Mouse (Mus musculus): ENCODE data around the gene Cdhr2. TPM values are rescaled to one million over a fixed set of nuclear protein-coding genes. Genes with fewer than 3 reads are reported as not detected.
A peak's percentile ranks its signal among the peaks of the same experiment; 100 is the strongest.

Gene Cdhr2
- polyA plus RNA-seq, 1 experiment from 2014 or later = 10.0 TPM

- no peak within 1 kb of the TSS for H3K9ac ChIP-seq (ENCODE audit: low read depth, low read length)
- H3K27ac ChIP-seq = no peak within 1 kb of the TSS
- H3K4me3 ChIP-seq (replicated peaks; ENCODE audit: low read depth, low read length) = peak within 1 kb of the TSS; percentile 17
- TF ChIP-seq CTCF (IDR thresholded peaks at IDR 0.05; ENCODE audit: low read depth) = peak; percentile 79
- WGBS = 2% methylated on average over 35 of the region's 35 CpGs
- H3K4me2 ChIP-seq (ENCODE audit: low read length) = peak within 1 kb of the TSS; percentile 47
- H3K4me1 ChIP-seq (replicated peaks; ENCODE audit: insufficient read depth, low read length) = peaks cover 8% of the 10 kb centered on the region
- DNase-seq (ENCODE audit: low spot score) (peak; percentile 61), ATAC-seq (replicated peaks; ENCODE audit: low FRiP score, low read depth) (no peak)
- H3K27me3 ChIP-seq (ENCODE audit: insufficient read depth, low read length) = peaks cover 39% of the 10 kb centered on the region
- no peaks in the 10 kb centered on the region for H3K36me3 ChIP-seq (ENCODE audit: insufficient read depth, low read length)
- H3K9me3 ChIP-seq (replicated peaks; ENCODE audit: low read length) = no peaks in the 10 kb centered on the region
These were observed 65.0 kb downstream of the Cdhr2 start, which contains the start of gene Sncb for GRCm38 (mm10) chr13:54766192-54766768. Sncb (minus strand) TSS chr13:54766595.

- Histone ChIP-seq H3K36me3 (ENCODE audit: insufficient read depth, low read length) (no peaks in the 10 kb centered on the region), H3K4me2 (ENCODE audit: low read length) (no peak overlapping the region), H3K27ac (no peak overlapping the region), H3K4me1 (replicated peaks; ENCODE audit: insufficient read depth, low read length) (peaks cover 8% of the 10 kb centered on the region), H3K9ac (ENCODE audit: low read depth, low read length) (no peak overlapping the region), H3K9me3 (replicated peaks; ENCODE audit: low read length) (no peaks in the 10 kb centered on the region), H3K4me3 (replicated peaks; ENCODE audit: low read depth, low read length) (no peak overlapping the region), H3K27me3 (ENCODE audit: insufficient read depth, low read length) (peaks cover 39% of the 10 kb centered on the region)
- no peak for ATAC-seq (replicated peaks; ENCODE audit: low FRiP score, low read depth)
- no peak for DNase-seq (ENCODE audit: low spot score)
- WGBS = 75% methylated on average over 4 of the region's 4 CpGs
- no peak for TF ChIP-seq CTCF (IDR thresholded peaks at IDR 0.05; ENCODE audit: low read depth)
These were observed 65.8 kb downstream of the Cdhr2 start for GRCm38 (mm10) chr13:54767012-54767411.

GRCm38 (mm10) chr13:54780592-54780991 lies 79.3 kb downstream of the Cdhr2 start:
- Histone ChIP-seq H3K27me3 (ENCODE audit: insufficient read depth, low read length) (no peaks in the 10 kb centered on the region), H3K4me3 (replicated peaks; ENCODE audit: low read depth, low read length) (no peak overlapping the region), H3K27ac (no peak overlapping the region), H3K9me3 (replicated peaks; ENCODE audit: low read length) (no peaks in the 10 kb centered on the region), H3K4me1 (replicated peaks; ENCODE audit: insufficient read depth, low read length) (no peaks in the 10 kb centered on the region), H3K9ac (ENCODE audit: low read depth, low read length) (no peak overlapping the region), H3K4me2 (ENCODE audit: low read length) (no peak overlapping the region), H3K36me3 (ENCODE audit: insufficient read depth, low read length) (no peaks in the 10 kb centered on the region)
- ATAC-seq (replicated peaks; ENCODE audit: low FRiP score, low read depth) (no peak), DNase-seq (ENCODE audit: low spot score) (peak; percentile 23)
- no peak for TF ChIP-seq CTCF (IDR thresholded peaks at IDR 0.05; ENCODE audit: low read depth)
- 70% methylated on average over 3 of the region's 3 CpGs for WGBS

- no peaks in the 10 kb centered on the region for H3K36me3 ChIP-seq (ENCODE audit: insufficient read depth, low read length)
- no peak overlapping the region for H3K4me3 ChIP-seq (replicated peaks; ENCODE audit: low read depth, low read length)
- H3K27me3 ChIP-seq (ENCODE audit: insufficient read depth, low read length) = no peaks in the 10 kb centered on the region
- TF ChIP-seq CTCF (IDR thresholded peaks at IDR 0.05; ENCODE audit: low read depth) = no peak
- no peak overlapping the region for H3K27ac ChIP-seq
- H3K4me2 ChIP-seq (ENCODE audit: low read length) = no peak overlapping the region
- no peak for DNase-seq (ENCODE audit: low spot score)
- ATAC-seq (replicated peaks; ENCODE audit: low FRiP score, low read depth) = no peak
- H3K9ac ChIP-seq (ENCODE audit: low read depth, low read length) = no peak overlapping the region
- 79% methylated on average over 3 of the region's 3 CpGs for WGBS
- no peaks in the 10 kb centered on the region for H3K4me1 ChIP-seq (replicated peaks; ENCODE audit: insufficient read depth, low read length)
- no peaks in the 10 kb centered on the region for H3K9me3 ChIP-seq (replicated peaks; ENCODE audit: low read length)
These were observed 79.8 kb downstream of the Cdhr2 start for GRCm38 (mm10) chr13:54781086-54781485.

GRCm38 (mm10) chr13:54783235-54783634 lies 82.0 kb downstream of the Cdhr2 start:
- H3K4me3 ChIP-seq (replicated peaks; ENCODE audit: low read depth, low read length) = no peak overlapping the region
- H3K9me3 ChIP-seq (replicated peaks; ENCODE audit: low read length) = no peaks in the 10 kb centered on the region
- H3K27ac ChIP-seq = no peak overlapping the region
- H3K4me1 ChIP-seq (replicated peaks; ENCODE audit: insufficient read depth, low read length) = no peaks in the 10 kb centered on the region
- DNase-seq (ENCODE audit: low spot score) (no peak), ATAC-seq (replicated peaks; ENCODE audit: low FRiP score, low read depth) (no peak)
- no peaks in the 10 kb centered on the region for H3K36me3 ChIP-seq (ENCODE audit: insufficient read depth, low read length)
- H3K4me2 ChIP-seq (ENCODE audit: low read length) = no peak overlapping the region
- no peak for TF ChIP-seq CTCF (IDR thresholded peaks at IDR 0.05; ENCODE audit: low read depth)
- WGBS = 52% methylated on average over 2 of the region's 2 CpGs
- H3K9ac ChIP-seq (ENCODE audit: low read depth, low read length) = no peak overlapping the region
- no peaks in the 10 kb centered on the region for H3K27me3 ChIP-seq (ENCODE audit: insufficient read depth, low read length)

GRCm38 (mm10) chr13:54783698-54784097 lies 82.4 kb downstream of the Cdhr2 start, which contains the start of gene Eif4e1b:
Eif4e1b (plus strand) TSS chr13:54783998.
- H3K27me3 ChIP-seq (ENCODE audit: insufficient read depth, low read length) = no peaks in the 10 kb centered on the region
- no peaks in the 10 kb centered on the region for H3K36me3 ChIP-seq (ENCODE audit: insufficient read depth, low read length)
- H3K9me3 ChIP-seq (replicated peaks; ENCODE audit: low read length) = no peaks in the 10 kb centered on the region
- no peak within 1 kb of the TSS for H3K4me3 ChIP-seq (replicated peaks; ENCODE audit: low read depth, low read length)
- no peak within 1 kb of the TSS for H3K27ac ChIP-seq
- WGBS = 84% methylated on average over 4 of the region's 4 CpGs
- ATAC-seq (replicated peaks; ENCODE audit: low FRiP score, low read depth) (no peak), DNase-seq (ENCODE audit: low spot score) (no peak)
- H3K4me1 ChIP-seq (replicated peaks; ENCODE audit: insufficient read depth, low read length) = no peaks in the 10 kb centered on the region
- TF ChIP-seq CTCF (IDR thresholded peaks at IDR 0.05; ENCODE audit: low read depth) = no peak
- no peak within 1 kb of the TSS for H3K9ac ChIP-seq (ENCODE audit: low read depth, low read length)
- no peak within 1 kb of the TSS for H3K4me2 ChIP-seq (ENCODE audit: low read length)

Other genes with a start within 250 kb of the Cdhr2 start
- gene Thoc3, start 232.6 kb upstream of the Cdhr2 start, polyA plus RNA-seq (2015; fragmentation: Nextera tagmentation; extraction: Ambion mirVana) = 83.4 and 87.7 TPM in 2 replicates
- 6.8 and 8.0 TPM in 2 replicates for gene Simc1, start 197.7 kb upstream of the Cdhr2 start, polyA plus RNA-seq (2015; fragmentation: Nextera tagmentation; extraction: Ambion mirVana)
- 190 and 201 TPM in 2 replicates for gene 4833439L19Rik, start 136.0 kb upstream of the Cdhr2 start, polyA plus RNA-seq (2015; fragmentation: Nextera tagmentation; extraction: Ambion mirVana)
- gene Arl10, start 126.4 kb upstream of the Cdhr2 start, polyA plus RNA-seq (2015; fragmentation: Nextera tagmentation; extraction: Ambion mirVana) = 21.7 and 23.1 TPM in 2 replicates
- 60.2 and 61.6 TPM in 2 replicates for gene Nop16, start 111.4 kb upstream of the Cdhr2 start, polyA plus RNA-seq (2015; fragmentation: Nextera tagmentation; extraction: Ambion mirVana)
- gene Higd2a, start 111.3 kb upstream of the Cdhr2 start, polyA plus RNA-seq (2015; fragmentation: Nextera tagmentation; extraction: Ambion mirVana) = 313 and 317 TPM in 2 replicates
- gene Cltb, start 90.1 kb upstream of the Cdhr2 start, polyA plus RNA-seq (2015; fragmentation: Nextera tagmentation; extraction: Ambion mirVana) = 67.6 and 68.7 TPM in 2 replicates
- 61.2 and 63.6 TPM in 2 replicates for gene Faf2, start 79.7 kb upstream of the Cdhr2 start, polyA plus RNA-seq (2015; fragmentation: Nextera tagmentation; extraction: Ambion mirVana)
- gene Rnf44, start 7.6 kb upstream of the Cdhr2 start, polyA plus RNA-seq (2015; fragmentation: Nextera tagmentation; extraction: Ambion mirVana) = 63.0 and 77.4 TPM in 2 replicates
- gene Gprin1, start 48.4 kb downstream of the Cdhr2 start, polyA plus RNA-seq (2015; fragmentation: Nextera tagmentation; extraction: Ambion mirVana) = 0.13 and 0.14 TPM in 2 replicates
- not detected in 2 replicates for gene Sncb, start 65.1 kb downstream of the Cdhr2 start, polyA plus RNA-seq (2015; fragmentation: Nextera tagmentation; extraction: Ambion mirVana)
- gene Eif4e1b, start 82.5 kb downstream of the Cdhr2 start, polyA plus RNA-seq (2015; fragmentation: Nextera tagmentation; extraction: Ambion mirVana) = not detected in 2 replicates
- 12.8 and 13.0 TPM in 2 replicates for gene Tspan17, start 87.9 kb downstream of the Cdhr2 start, polyA plus RNA-seq (2015; fragmentation: Nextera tagmentation; extraction: Ambion mirVana)
- gene Unc5a, start 247.9 kb downstream of the Cdhr2 start, polyA plus RNA-seq (2015; fragmentation: Nextera tagmentation; extraction: Ambion mirVana) = 1.4 and 1.5 TPM in 2 replicates

Measured in kidney, postnatal 0 days (tissue).